Mouse (Mus musculus) lung, postnatal 0 days (tissue): ENCODE data around the gene Atp6v1g2. TPM values are rescaled to one million over a fixed set of nuclear protein-coding genes. Genes with fewer than 3 reads are reported as not detected.

Experiments
- ATAC-seq: fragments of 200-750 bp; cut with Nextera tagmentation; 2 replicates; pipeline ENCODE4 v1.8.0; 2017; ENCODE audit warnings: moderate library complexity
- DNase-seq: peaks from one replicate; pipeline ENCODE4 v3.0.0-alpha.2; 2016; ENCODE audit warnings: low spot score
- H3K27ac ChIP-seq: fragments of 300-500 bp; sonication (generic); 2 replicates; pipeline ENCODE4 v1.5.1; 2014; ENCODE audit warnings: antibody characterized with exemption, mild to moderate bottlenecking, low read length, mixed read lengths
- H3K27me3 ChIP-seq: fragments of 300-500 bp; sonication (generic); replicated peaks from 2 replicates; pipeline ENCODE4 v1.6.1; 2014; ENCODE audit warnings: low read length, mixed read lengths; ENCODE audit not compliant: insufficient read depth
- H3K36me3 ChIP-seq: fragments of 300-500 bp; sonication (generic); 2 replicates; pipeline ENCODE4 v1.6.1; 2014; ENCODE audit warnings: low read length, mixed read lengths; ENCODE audit not compliant: insufficient read depth
- H3K4me1 ChIP-seq: fragments of 300-500 bp; sonication (generic); 2 replicates; pipeline ENCODE4 v1.6.1; 2014; ENCODE audit warnings: antibody characterized with exemption, low read depth, low read length, mixed read lengths; ENCODE audit not compliant: insufficient read depth
- H3K4me2 ChIP-seq: fragments of 300-500 bp; sonication (generic); replicated peaks from 2 replicates; pipeline ENCODE4 v1.6.1; 2014; ENCODE audit warnings: low read depth, mild to moderate bottlenecking, low read length, moderate library complexity, mixed read lengths
- H3K4me3 ChIP-seq: fragments of 300-500 bp; sonication (generic); 2 replicates; pipeline ENCODE4 v1.5.1; 2014; ENCODE audit warnings: low read depth, low read length
- H3K9ac ChIP-seq: fragments of 300-500 bp; sonication (generic); replicated peaks from 2 replicates; pipeline ENCODE4 v1.6.1; 2014; ENCODE audit warnings: low read depth, mild to moderate bottlenecking
- H3K9me3 ChIP-seq: fragments of 300-500 bp; sonication (generic); 2 replicates; pipeline ENCODE4 v1.6.1; 2016; ENCODE audit warnings: low read length, mixed read lengths
- CTCF ChIP-seq: IDR thresholded peaks from 2 replicates; pipeline ENCODE4 v1.5.1; 2016; ENCODE audit warnings: antibody characterized with exemption, mild to moderate bottlenecking
- EP300 ChIP-seq: IDR thresholded peaks from 2 replicates; pipeline ENCODE4 v1.6.1; 2016; ENCODE audit warnings: antibody characterized with exemption, mild to moderate bottlenecking, control low read depth
- WGBS: fragments of 180-500 bp; shearing (Covaris S2); extraction: QIAGEN DNeasy Blood & Tissue Kit; methylation state at CpG from one replicate; pipeline ENCODE4 v1.1.7; 2014; 5-methylcytosine and 5-hydroxymethylcytosine counted together
- microRNA-seq: library from miRNA; unstranded; fragments of <30 nt; microRNA quantifications from one replicate; pipeline ENCODE4, GENCODE M21; 2016
- polyA plus RNA-seq: library from polyadenylated mRNA; unstranded; fragments of >200 nt; fragmentation: Nextera tagmentation; extraction: Ambion mirVana; gene quantifications from 2 replicates; pipeline ENCODE4 v1.2.1, GENCODE M21; 2015

Atp6v1g2 gene
- polyA plus RNA-seq, 1 experiment from 2014 or later = 4.7 TPM

GRCm38 (mm10) chr17:35274770-35275169 lies 41.3 kb downstream of the Atp6v1g2 start:
- no peaks in the 10 kb centered on the region; the same call in 1 of the 2 replicates for H3K27me3 ChIP-seq
- ATAC-seq = peak; percentile 80
- 5% methylated on average over 11 of the region's 11 CpGs for WGBS
- TF ChIP-seq EP300 (no peak), CTCF (peak; percentile 97)
- peak; percentile 80 for DNase-seq
- no peak overlapping the region for H3K27ac ChIP-seq
- H3K4me1 ChIP-seq = no peaks in the 10 kb centered on the region
- no peaks in the 10 kb centered on the region for H3K36me3 ChIP-seq
- H3K4me2 ChIP-seq = no peak overlapping the region
- H3K9ac ChIP-seq = no peak overlapping the region
- no peaks in the 10 kb centered on the region for H3K9me3 ChIP-seq
- no peak overlapping the region for H3K4me3 ChIP-seq

DNA sequence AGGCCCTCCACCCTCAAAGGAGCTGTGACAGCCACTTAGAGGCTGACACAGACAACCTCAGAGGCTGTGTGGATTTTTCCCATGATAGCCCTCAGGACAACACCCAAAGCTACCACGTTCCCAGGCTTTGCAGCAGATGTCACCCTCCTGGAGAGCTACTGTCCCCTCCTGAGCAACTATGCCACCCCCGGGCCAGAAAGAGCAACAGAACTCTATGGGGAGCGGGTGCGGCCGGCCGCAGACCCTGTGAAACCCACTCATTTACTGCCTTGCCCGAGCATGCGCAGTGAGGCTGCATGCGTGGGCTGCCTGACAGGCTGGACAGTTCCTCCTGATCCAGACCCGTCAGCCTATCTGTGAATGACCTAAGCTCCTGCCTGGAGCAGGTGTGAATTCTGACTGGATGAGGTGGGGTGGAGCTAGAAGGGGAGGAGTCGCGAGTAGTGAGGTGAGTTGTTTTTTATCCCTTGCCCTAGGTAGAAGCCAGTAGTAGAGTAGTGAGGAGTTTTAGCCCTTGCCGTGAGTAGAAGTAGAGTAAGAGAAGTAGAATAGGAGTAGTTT lies 42.9 kb downstream of the Atp6v1g2 start:
- Histone ChIP-seq H3K4me1 (no peaks in the 10 kb centered on the region), H3K36me3 (no peaks in the 10 kb centered on the region), H3K4me2 (no peak overlapping the region), H3K9me3 (no peaks in the 10 kb centered on the region), H3K27ac (no peak overlapping the region), H3K9ac (no peak overlapping the region), H3K27me3 (no peaks in the 10 kb centered on the region; the same call in 1 of the 2 replicates), H3K4me3 (no peak overlapping the region)
- no peak for TF ChIP-seq CTCF
- no peak for TF ChIP-seq EP300
- 20% methylated on average over 13 of the region's 13 CpGs for WGBS
- ATAC-seq (no peak), DNase-seq (peak; percentile 17)

DNA sequence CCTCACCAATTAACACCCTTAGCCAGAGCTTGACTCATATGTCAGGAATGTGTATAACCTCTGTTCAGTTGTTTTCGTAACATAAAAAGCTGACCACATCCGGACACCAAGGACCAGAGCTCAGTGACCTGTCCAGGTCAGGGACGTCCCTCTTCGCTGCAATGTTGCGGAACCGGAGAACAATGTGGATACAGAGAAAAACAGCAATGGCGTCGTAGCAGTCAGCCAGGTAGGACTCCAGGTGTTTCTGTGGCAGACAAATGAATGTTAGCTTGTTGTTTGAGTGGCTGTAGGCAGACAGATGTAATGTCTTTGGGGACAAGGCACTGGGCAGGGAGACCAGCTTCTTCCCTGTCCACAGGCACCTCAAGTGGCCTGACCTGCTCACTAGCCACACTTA lies 44.6 kb downstream of the Atp6v1g2 start:
- no peak for DNase-seq
- no peaks in the 10 kb centered on the region; the same call in 1 of the 2 replicates for H3K27me3 ChIP-seq
- H3K9ac ChIP-seq = no peak overlapping the region
- H3K4me2 ChIP-seq = no peak overlapping the region
- H3K4me3 ChIP-seq = no peak overlapping the region
- no peaks in the 10 kb centered on the region for H3K36me3 ChIP-seq
- no peak overlapping the region for H3K27ac ChIP-seq
- no peaks in the 10 kb centered on the region for H3K4me1 ChIP-seq
- no peaks in the 10 kb centered on the region for H3K9me3 ChIP-seq
- 76% methylated on average over 8 of the region's 8 CpGs for WGBS
- no peak for ATAC-seq
- TF ChIP-seq CTCF (no peak), EP300 (no peak)

GRCm38 (mm10) chr17:35278957-35279688 lies 45.7 kb downstream of the Atp6v1g2 start:
- H3K4me3 ChIP-seq = no peak overlapping the region
- no peaks in the 10 kb centered on the region for H3K36me3 ChIP-seq
- WGBS = 86% methylated on average over 13 of the region's 13 CpGs
- ATAC-seq = no peak
- H3K27ac ChIP-seq = no peak overlapping the region
- H3K4me2 ChIP-seq = no peak overlapping the region
- TF ChIP-seq EP300 (no peak), CTCF (no peak)
- no peaks in the 10 kb centered on the region; the same call in 1 of the 2 replicates for H3K27me3 ChIP-seq
- no peak for DNase-seq
- no peaks in the 10 kb centered on the region for H3K9me3 ChIP-seq
- H3K9ac ChIP-seq = no peak overlapping the region
- no peaks in the 10 kb centered on the region for H3K4me1 ChIP-seq

DNA sequence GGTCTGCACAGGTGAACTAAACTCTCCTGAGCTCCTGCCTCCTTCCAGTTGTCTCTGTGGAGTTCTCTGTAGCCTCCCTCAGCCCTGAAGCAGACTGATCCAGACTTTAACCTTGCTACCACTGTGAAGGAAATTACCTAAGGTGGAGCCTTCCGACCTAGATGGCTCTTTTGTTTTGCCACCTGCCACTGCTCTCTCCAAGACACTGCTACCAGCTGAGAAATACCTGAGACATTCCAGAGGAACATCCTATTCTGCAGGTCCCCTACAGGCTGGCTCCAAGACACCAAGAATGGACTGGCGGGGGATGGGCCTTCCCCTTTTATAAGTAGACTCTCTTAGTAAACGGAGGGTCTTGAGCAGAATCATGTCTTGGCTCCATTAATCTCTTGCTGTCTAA lies 46.8 kb downstream of the Atp6v1g2 start:
- no peak overlapping the region for H3K4me2 ChIP-seq
- H3K4me1 ChIP-seq = no peaks in the 10 kb centered on the region
- no peaks in the 10 kb centered on the region for H3K36me3 ChIP-seq
- H3K27ac ChIP-seq = no peak overlapping the region
- TF ChIP-seq EP300 = no peak
- no peak for TF ChIP-seq CTCF
- H3K9ac ChIP-seq = no peak overlapping the region
- no peak for ATAC-seq
- WGBS = 61% methylated on average over 3 of the region's 3 CpGs
- H3K9me3 ChIP-seq = no peaks in the 10 kb centered on the region
- H3K27me3 ChIP-seq = no peaks in the 10 kb centered on the region; the same call in 1 of the 2 replicates
- H3K4me3 ChIP-seq = no peak overlapping the region
- no peak for DNase-seq

DNA sequence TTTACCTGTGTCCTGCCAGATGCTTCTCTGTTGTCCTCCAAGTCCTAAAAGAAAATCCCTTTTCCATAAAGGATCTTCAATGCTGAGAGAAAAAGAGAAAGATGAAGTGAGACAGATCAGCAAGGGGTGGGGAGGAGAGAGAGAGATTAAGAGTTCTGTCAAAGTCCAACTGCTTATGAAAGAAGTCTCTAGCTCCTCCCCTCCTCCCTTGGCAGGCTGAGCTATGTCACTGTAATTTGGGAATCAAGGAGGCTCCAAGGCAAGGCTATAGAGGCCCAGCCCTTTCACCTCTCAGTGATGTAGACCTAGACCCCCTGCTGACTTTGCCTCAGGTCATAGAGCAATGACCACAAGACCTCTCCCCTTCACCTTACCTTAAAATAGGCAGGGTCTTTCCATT lies 52.0 kb downstream of the Atp6v1g2 start:
- DNase-seq = no peak
- Histone ChIP-seq H3K36me3 (no peaks in the 10 kb centered on the region), H3K4me1 (no peaks in the 10 kb centered on the region), H3K9me3 (no peaks in the 10 kb centered on the region), H3K9ac (no peak overlapping the region), H3K27me3 (no peaks in the 10 kb centered on the region), H3K27ac (no peak overlapping the region), H3K4me2 (no peak overlapping the region), H3K4me3 (no peak overlapping the region)
- no peak for ATAC-seq
- TF ChIP-seq EP300 (no peak), CTCF (no peak)

Small RNA genes lying within 50 kb of the gene (microRNA-seq; reads per million reads assigned to microRNA genes)
- gene Mir6973a (not detected), gene Mir6974 (not detected), gene Mir6975 (not detected), gene Mir8094 (not detected)

Other genes starting within 250 kb of the Atp6v1g2 start
- 24.6 and 24.7 TPM in 2 replicates for gene Vars, start 232.7 kb upstream of the Atp6v1g2 start, polyA plus RNA-seq
- 0.30 and 0.36 TPM in 2 replicates for gene Vwa7, start 217.1 kb upstream of the Atp6v1g2 start, polyA plus RNA-seq
- gene Sapcd1, start 205.6 kb upstream of the Atp6v1g2 start, polyA plus RNA-seq = 1.7 TPM in 2 replicates
- 1.8 and 2.4 TPM in 2 replicates for gene Msh5, start 186.9 kb upstream of the Atp6v1g2 start, polyA plus RNA-seq
- gene Clic1, start 183.7 kb upstream of the Atp6v1g2 start, polyA plus RNA-seq = 343 and 355 TPM in 2 replicates
- 238 and 247 TPM in 2 replicates for gene Ddah2, start 174.6 kb upstream of the Atp6v1g2 start, polyA plus RNA-seq
- 3.5 and 4.9 TPM in 2 replicates for gene Ly6g6c, start 168.3 kb upstream of the Atp6v1g2 start, polyA plus RNA-seq
- 2.1 and 2.3 TPM in 2 replicates for gene Mpig6b, start 167.5 kb upstream of the Atp6v1g2 start, polyA plus RNA-seq
- 2.8 and 3.1 TPM in 2 replicates for gene Ly6g6e, start 156.8 kb upstream of the Atp6v1g2 start, polyA plus RNA-seq
- gene Ly6g6d, start 155.6 kb upstream of the Atp6v1g2 start, polyA plus RNA-seq = 14.4 and 14.7 TPM in 2 replicates
- 0.71 and 0.74 TPM in 2 replicates for gene Ly6g6f, start 148.1 kb upstream of the Atp6v1g2 start, polyA plus RNA-seq
- gene Abhd16a, start 144.4 kb upstream of the Atp6v1g2 start, polyA plus RNA-seq = 104 and 111 TPM in 2 replicates
- not detected in 2 replicates for gene Ly6g5c, start 125.4 kb upstream of the Atp6v1g2 start, polyA plus RNA-seq
- 0.60 and 0.69 TPM in 2 replicates for gene Ly6g5b, start 118.2 kb upstream of the Atp6v1g2 start, polyA plus RNA-seq
- gene Gpank1, start 112.2 kb upstream of the Atp6v1g2 start, polyA plus RNA-seq = 16.0 and 18.5 TPM in 2 replicates
- gene Csnk2b, start 111.6 kb upstream of the Atp6v1g2 start, polyA plus RNA-seq = 203 and 207 TPM in 2 replicates
- gene D17H6S53E, start 107.3 kb upstream of the Atp6v1g2 start, polyA plus RNA-seq = 14.4 and 16.3 TPM in 2 replicates
- gene Apom, start 101.6 kb upstream of the Atp6v1g2 start, polyA plus RNA-seq = 0.19 and 0.27 TPM in 2 replicates
- 34.8 and 35.8 TPM in 2 replicates for gene Bag6, start 98.5 kb upstream of the Atp6v1g2 start, polyA plus RNA-seq
- gene Prrc2a, start 68.8 kb upstream of the Atp6v1g2 start, polyA plus RNA-seq = 74.1 and 86.0 TPM in 2 replicates
- gene Aif1, start 57.6 kb upstream of the Atp6v1g2 start, polyA plus RNA-seq = 9.9 and 10.3 TPM in 2 replicates
- 24.8 and 27.5 TPM in 2 replicates for gene Lst1, start 45.2 kb upstream of the Atp6v1g2 start, polyA plus RNA-seq
- 2.3 and 3.0 TPM in 2 replicates for gene Ltb, start 39.2 kb upstream of the Atp6v1g2 start, polyA plus RNA-seq
- gene Tnf, start 31.7 kb upstream of the Atp6v1g2 start, polyA plus RNA-seq = 0.95 and 3.7 TPM in 2 replicates
- 0.11 TPM in 1 of 2 replicates, not detected in the other for gene Lta, start 28.3 kb upstream of the Atp6v1g2 start, polyA plus RNA-seq
- 0.60 TPM in 1 of 2 replicates, not detected in the other for gene Gm16181, start 12.8 kb upstream of the Atp6v1g2 start, polyA plus RNA-seq
- gene Nfkbil1, start 2.1 kb downstream of the Atp6v1g2 start, polyA plus RNA-seq = 11.2 and 12.2 TPM in 2 replicates
- 161 and 170 TPM in 2 replicates for gene Ddx39b, start 8.1 kb downstream of the Atp6v1g2 start, polyA plus RNA-seq
- 530 and 579 TPM in 2 replicates for gene H2-D1, start 29.1 kb downstream of the Atp6v1g2 start, polyA plus RNA-seq
- 0.11 and 0.19 TPM in 2 replicates for gene H2-Q1, start 86.7 kb downstream of the Atp6v1g2 start, polyA plus RNA-seq
- 10.3 and 10.4 TPM in 2 replicates for gene H2-Q2, start 108.6 kb downstream of the Atp6v1g2 start, polyA plus RNA-seq
- 8.1 and 8.9 TPM in 2 replicates for gene H2-Q4, start 146.0 kb downstream of the Atp6v1g2 start, polyA plus RNA-seq
- 0.74 and 0.86 TPM in 2 replicates for gene H2-Q6, start 191.2 kb downstream of the Atp6v1g2 start, polyA plus RNA-seq
- gene H2-Q7, start 205.5 kb downstream of the Atp6v1g2 start, polyA plus RNA-seq = 3.1 and 4.0 TPM in 2 replicates
- 1.5 and 2.0 TPM in 2 replicates for gene H2-Q10, start 236.4 kb downstream of the Atp6v1g2 start, polyA plus RNA-seq